Mouse (Mus musculus) thymus, adult 2 months (tissue): ENCODE results near the gene Rtkn2.

Experiments
- CTCF ChIP-seq: fragments of 200-500 bp; IDR thresholded peaks from 2 replicates; pipeline ENCODE4 v1.5.1; 2012; ENCODE audit warnings: mild to moderate bottlenecking, control low read depth, low read length, moderate library complexity, borderline replicate concordance; ENCODE audit not compliant: control insufficient read depth, poor library complexity, insufficient read depth; ENCODE audit errors: extremely low read depth
- POLR2A ChIP-seq: fragments of 200-500 bp; IDR thresholded peaks from 2 replicates; pipeline ENCODE4 v1.6.1; 2012; ENCODE audit warnings: mild to moderate bottlenecking, low read length, control low read depth, moderate library complexity; ENCODE audit not compliant: control insufficient read depth, poor library complexity, insufficient read depth; ENCODE audit errors: extremely low read depth

- TF ChIP-seq CTCF (no peak), POLR2A (no peak)
Observed at GRCm38 (mm10) chr10:68086973-68087372, 107.6 kb downstream of the Rtkn2 start.
